Mouse (Mus musculus) bone marrow, adult 2 months (tissue): ENCODE measurements around the gene Ccdc51. TPM values are rescaled to one million over a fixed set of nuclear protein-coding genes. Genes with fewer than 3 reads are reported as not detected.

Source experiments
- H3K27ac ChIP-seq: fragments of 200-500 bp; 2 replicates; pipeline ENCODE4 v1.5.1; 2012; ENCODE audit warnings: low read depth, mild to moderate bottlenecking, control low read depth, inconsistent platforms, low read length; ENCODE audit not compliant: control insufficient read depth, poor library complexity, insufficient read depth
- H3K4me1 ChIP-seq: fragments of 200-500 bp; 2 replicates; pipeline ENCODE4 v1.6.1; 2011; ENCODE audit warnings: low read length; ENCODE audit not compliant: control insufficient read depth, insufficient read depth
- H3K4me3 ChIP-seq: fragments of 200-500 bp; replicated peaks from 2 replicates; pipeline ENCODE3; 2011; ENCODE audit warnings: mild to moderate bottlenecking, low read depth, low read length, control low read depth; ENCODE audit not compliant: control insufficient read depth
- CTCF ChIP-seq: fragments of 200-500 bp; IDR thresholded peaks from 2 replicates; pipeline ENCODE4 v1.5.1; 2011; ENCODE audit warnings: low read length, control low read depth; ENCODE audit not compliant: control insufficient read depth, insufficient read depth
- POLR2A ChIP-seq: fragments of 200-500 bp; IDR thresholded peaks from 2 replicates; pipeline ENCODE4 v1.6.1; 2011; ENCODE audit warnings: low read depth, mild to moderate bottlenecking, control low read depth, low read length, borderline replicate concordance; ENCODE audit not compliant: control insufficient read depth
- WGBS: fragments of 180-500 bp; shearing (Covaris S2); methylation state at CpG from one replicate; pipeline ENCODE4 v1.1.7; 2018; 5-methylcytosine and 5-hydroxymethylcytosine counted together
- polyA plus RNA-seq: library from polyadenylated mRNA; stranded (reverse); fragments of >200 nt; gene quantifications from 2 replicates; pipeline ENCODE4 v1.2.4, GENCODE M21; 2011; ENCODE audit warnings: low replicate concordance; ENCODE audit not compliant: missing spikeins, insufficient read depth, insufficient read length

The Ccdc51 gene
- polyA plus RNA-seq, 1 experiment = 6.0 TPM

- WGBS = 81% methylated on average over 9 of the region's 9 CpGs
- Histone ChIP-seq H3K4me3 (no peak overlapping the region), H3K27ac (no peak overlapping the region), H3K4me1 (no peaks in the 10 kb centered on the region)
- no peak for TF ChIP-seq CTCF
- TF ChIP-seq POLR2A = no peak
Observed at GRCm38 (mm10) chr9:109119571-109119970, 37.3 kb downstream of the Ccdc51 start.

GRCm38 (mm10) chr9:109120956-109121355, 38.7 kb downstream of the Ccdc51 start:
- H3K27ac ChIP-seq = no peak overlapping the region
- 86% methylated on average over 6 of the region's 6 CpGs for WGBS
- no peak for TF ChIP-seq CTCF
- TF ChIP-seq POLR2A = no peak
- H3K4me3 ChIP-seq = no peak overlapping the region
- no peaks in the 10 kb centered on the region for H3K4me1 ChIP-seq

GRCm38 (mm10) chr9:109122553-109123085, 40.3 kb downstream of the Ccdc51 start:
- no peaks in the 10 kb centered on the region for H3K4me1 ChIP-seq
- no peak overlapping the region for H3K4me3 ChIP-seq
- 40% methylated on average over 2 of the region's 2 CpGs for WGBS
- H3K27ac ChIP-seq = no peak overlapping the region
- TF ChIP-seq CTCF = no peak
- no peak for TF ChIP-seq POLR2A

GRCm38 (mm10) chr9:109123266-109123665, 41.0 kb downstream of the Ccdc51 start:
- Histone ChIP-seq H3K4me3 (no peak overlapping the region), H3K27ac (no peak overlapping the region), H3K4me1 (no peaks in the 10 kb centered on the region)
- WGBS = 29% methylated on average over 6 of the region's 6 CpGs
- TF ChIP-seq POLR2A = no peak
- no peak for TF ChIP-seq CTCF

GRCm38 (mm10) chr9:109124164-109124563, 41.9 kb downstream of the Ccdc51 start:
- Histone ChIP-seq H3K27ac (no peak overlapping the region), H3K4me1 (no peaks in the 10 kb centered on the region), H3K4me3 (no peak overlapping the region)
- TF ChIP-seq POLR2A = no peak
- no peak for TF ChIP-seq CTCF
- WGBS = 69% methylated on average over 3 of the region's 3 CpGs

GRCm38 (mm10) chr9:109125043-109125442, 42.8 kb downstream of the Ccdc51 start:
- no peak for TF ChIP-seq CTCF
- TF ChIP-seq POLR2A = no peak
- 82% methylated on average over 2 of the region's 2 CpGs for WGBS
- Histone ChIP-seq H3K4me1 (no peaks in the 10 kb centered on the region), H3K27ac (no peak overlapping the region), H3K4me3 (no peak overlapping the region)

- Histone ChIP-seq H3K4me3 (no peak overlapping the region), H3K27ac (no peak overlapping the region), H3K4me1 (no peaks in the 10 kb centered on the region)
- no peak for TF ChIP-seq POLR2A
- TF ChIP-seq CTCF = no peak
- WGBS = 60% methylated on average over 3 of the region's 3 CpGs
Observed at GRCm38 (mm10) chr9:109125481-109125880, 43.2 kb downstream of the Ccdc51 start.

GRCm38 (mm10) chr9:109127076-109127475, 44.8 kb downstream of the Ccdc51 start:
- TF ChIP-seq CTCF (no peak), POLR2A (no peak)
- H3K4me1 ChIP-seq = no peaks in the 10 kb centered on the region
- WGBS = 80% methylated on average over 4 of the region's 4 CpGs
- H3K27ac ChIP-seq = no peak overlapping the region
- no peak overlapping the region for H3K4me3 ChIP-seq

GRCm38 (mm10) chr9:109128211-109128610, 45.9 kb downstream of the Ccdc51 start:
- no peak overlapping the region for H3K27ac ChIP-seq
- H3K4me3 ChIP-seq = no peak overlapping the region
- H3K4me1 ChIP-seq = no peaks in the 10 kb centered on the region
- TF ChIP-seq CTCF (no peak), POLR2A (no peak)
- 46% methylated on average over 3 of the region's 3 CpGs for WGBS
